Mouse (Mus musculus): Measurements from ENCODE around the gene Yif1a. TPM values are rescaled to one million over a fixed set of nuclear protein-coding genes. Genes with fewer than 3 reads are reported as not detected.

Yif1a gene
- 49.4 and 55.3 TPM in 2 replicates for polyA plus RNA-seq (2015; fragmentation: Nextera tagmentation; extraction: Ambion mirVana)

DNA sequence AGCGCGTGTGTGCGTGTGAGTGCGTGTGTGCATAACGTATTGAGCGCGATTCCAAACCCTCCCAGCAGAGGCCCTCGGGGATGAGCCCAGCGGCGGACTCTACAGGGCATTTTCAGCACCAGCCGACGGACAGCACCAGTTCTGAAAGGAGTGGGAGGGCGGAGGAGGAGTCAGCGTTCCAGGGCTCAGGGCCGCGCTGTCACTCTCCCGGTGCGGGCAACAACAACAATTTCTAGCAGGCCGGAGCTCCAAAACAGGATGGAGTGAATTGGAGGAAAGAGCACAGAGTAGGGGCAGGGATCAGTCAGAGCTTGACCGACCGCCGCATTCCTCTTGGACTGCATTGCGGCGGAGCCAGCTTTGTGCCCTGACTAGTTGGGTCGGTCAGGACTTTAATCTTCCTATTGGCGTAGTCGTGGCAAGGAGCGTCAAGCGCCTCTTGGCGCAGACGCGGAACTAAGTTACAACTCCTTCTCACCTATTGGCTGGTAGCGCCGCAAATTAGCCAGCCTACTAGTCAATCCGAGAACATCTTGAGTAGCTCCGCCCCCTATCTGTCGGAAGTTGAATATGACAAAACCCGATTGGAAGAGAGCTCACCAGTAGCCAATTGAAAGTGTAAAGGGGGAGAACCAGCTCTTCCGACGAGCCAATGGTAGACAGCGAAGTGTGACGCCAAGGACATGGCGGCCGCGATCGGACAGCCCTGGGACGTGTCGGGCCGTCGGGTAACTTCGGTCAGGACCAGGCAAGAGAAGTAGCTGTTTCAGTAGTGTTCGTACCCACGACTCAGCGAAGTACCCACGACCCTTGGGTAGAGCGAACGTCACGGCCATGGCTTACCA is at the start of gene Yif1a:
TSS of gene Yif1a (plus strand) at position 655 of the 845 bp plus-strand sequence.
- Histone ChIP-seq H3K27me3 (peaks cover 47% of the 10 kb centered on the region), H3K4me2 (peak within 1 kb of the TSS; percentile 93), H3K4me3 (replicated peaks) (peak within 1 kb of the TSS; percentile 84), H3K9ac (peak within 1 kb of the TSS; percentile 79), H3K9me3 (replicated peaks) (no peaks in the 10 kb centered on the region), H3K36me3 (replicated peaks) (peaks cover 15% of the 10 kb centered on the region), H3K27ac (replicated peaks) (peak within 1 kb of the TSS; percentile 86), H3K4me1 (replicated peaks) (peaks cover 38% of the 10 kb centered on the region)
- peak; percentile 89 for ATAC-seq (ENCODE audit: insufficient read depth)
- under 1% methylated on average over 58 of the region's 58 CpGs for WGBS (ENCODE audit: insufficient replicate concordance)

DNA sequence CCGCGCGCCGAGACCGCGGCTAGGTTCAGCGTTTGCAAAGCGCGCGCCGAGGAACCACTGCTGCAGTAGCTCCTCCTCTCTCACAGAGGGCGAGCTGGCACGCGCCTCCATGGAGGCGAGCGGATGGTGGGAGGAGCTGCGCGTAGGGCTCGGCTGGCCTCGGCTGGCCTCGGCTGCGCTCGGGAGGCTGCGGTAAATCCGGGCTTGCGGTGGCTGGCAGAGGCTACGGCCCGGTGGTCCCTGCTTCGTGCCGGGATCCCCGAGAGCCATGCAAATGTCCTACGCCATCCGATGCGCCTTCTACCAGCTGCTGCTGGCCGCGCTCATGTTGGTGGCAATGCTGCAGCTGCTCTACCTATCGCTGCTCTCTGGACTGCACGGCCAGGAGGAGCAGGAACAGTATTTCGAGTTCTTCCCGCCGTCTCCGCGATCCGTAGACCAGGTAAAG is 49.6 kb upstream of the Yif1a start, which contains the start of the genes B4gat1 and AC124502.3:
TSS of gene B4gat1 (plus strand) at position 118 of the 448 bp plus-strand sequence.
TSS of gene AC124502.3 (plus strand) at position 183 of the 448 bp plus-strand sequence.
- ATAC-seq (ENCODE audit: insufficient read depth): peak; percentile 78
- WGBS (ENCODE audit: insufficient replicate concordance): 0% methylated on average over 42 of the region's 44 CpGs
- peak within 1 kb of the TSS; percentile 91 for H3K4me2 ChIP-seq
- H3K36me3 ChIP-seq (replicated peaks): no peaks in the 10 kb centered on the region
- H3K27me3 ChIP-seq: peaks cover 4% of the 10 kb centered on the region; the same call in 1 of the 2 replicates
- H3K9me3 ChIP-seq (replicated peaks): no peaks in the 10 kb centered on the region
- peak within 1 kb of the TSS; percentile 69 for H3K9ac ChIP-seq
- peaks cover 52% of the 10 kb centered on the region for H3K4me1 ChIP-seq (replicated peaks)
- H3K27ac ChIP-seq (replicated peaks): 0 out of 2 replicates have a peak within 1 kb of the TSS, but pooled peaks have one; percentile 14
- peak within 1 kb of the TSS; percentile 70 for H3K4me3 ChIP-seq (replicated peaks)

DNA sequence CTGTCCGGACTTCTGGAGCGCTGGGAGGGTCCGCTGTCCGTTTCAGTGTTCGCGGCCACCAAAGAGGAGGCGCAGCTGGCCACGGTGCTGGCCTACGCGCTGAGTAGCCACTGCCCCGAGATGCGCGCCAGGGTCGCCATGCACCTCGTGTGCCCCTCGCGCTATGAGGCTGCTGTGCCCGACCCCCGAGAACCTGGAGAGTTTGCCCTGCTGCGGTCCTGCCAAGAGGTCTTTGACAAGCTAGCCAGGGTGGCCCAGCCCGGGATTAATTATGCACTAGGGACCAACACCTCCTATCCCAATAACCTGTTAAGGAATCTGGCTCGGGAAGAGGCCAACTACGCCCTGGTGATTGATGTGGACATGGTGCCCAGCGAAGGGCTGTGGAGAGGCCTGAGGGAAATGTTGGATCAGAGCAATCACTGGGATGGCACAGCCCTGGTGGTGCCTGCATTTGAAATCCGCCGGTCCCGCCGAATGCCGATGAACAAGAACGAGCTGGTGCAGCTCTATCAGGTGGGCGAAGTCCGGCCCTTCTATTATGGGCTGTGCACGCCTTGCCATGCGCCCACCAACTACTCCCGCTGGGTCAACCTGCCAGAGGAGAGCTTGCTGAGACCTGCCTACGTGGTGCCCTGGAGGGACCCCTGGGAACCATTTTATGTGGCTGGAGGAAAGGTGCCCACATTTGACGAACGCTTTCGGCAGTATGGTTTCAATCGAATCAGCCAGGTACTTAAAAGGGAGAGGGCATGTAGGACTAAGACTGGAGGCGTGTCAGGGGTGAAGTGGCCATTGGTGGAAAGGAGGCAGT is 48.8 kb upstream of the Yif1a start:
- Histone ChIP-seq H3K27ac (replicated peaks) (no peak overlapping the region), H3K36me3 (replicated peaks) (no peaks in the 10 kb centered on the region)
- no peak for ATAC-seq (ENCODE audit: insufficient read depth)

DNA sequence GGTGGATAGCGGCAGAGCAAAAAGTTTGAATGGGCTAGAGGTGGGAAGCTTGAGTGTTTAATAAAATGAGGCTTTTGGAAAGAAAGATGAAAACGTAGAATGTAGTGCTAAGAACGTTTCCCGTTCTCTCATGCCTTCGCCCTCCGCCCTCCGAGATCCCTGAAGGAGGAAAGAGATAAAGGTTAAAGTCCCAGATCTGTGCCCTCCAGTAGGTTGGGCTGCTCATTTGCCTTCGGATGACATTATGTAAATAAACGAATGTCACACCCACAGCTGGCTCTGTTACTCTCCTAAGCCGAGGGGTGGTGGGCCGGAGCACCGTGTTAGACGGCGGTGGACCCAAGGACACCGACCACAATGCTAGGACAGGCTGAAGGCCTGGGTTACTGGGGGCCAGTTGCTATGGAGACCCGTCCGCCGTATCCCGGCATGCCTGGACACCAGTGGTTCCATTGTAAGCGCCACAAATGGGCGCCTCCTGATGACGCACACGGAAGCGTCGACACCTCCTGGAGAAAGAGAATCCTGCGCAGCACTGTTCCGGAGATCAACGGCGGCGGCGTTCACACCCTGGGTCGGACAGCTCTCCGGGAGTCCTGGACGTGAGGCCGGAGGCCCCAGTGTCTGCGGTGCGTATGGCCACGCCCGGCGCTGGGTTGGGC is 47.3 kb upstream of the Yif1a start, which contains the start of gene Brms1:
TSS of gene Brms1 (plus strand) at position 493 of the 662 bp plus-strand sequence.
- Histone ChIP-seq H3K4me3 (replicated peaks) (peak within 1 kb of the TSS; percentile 74), H3K4me2 (peak within 1 kb of the TSS; percentile 91), H3K4me1 (replicated peaks) (peaks cover 52% of the 10 kb centered on the region), H3K27ac (replicated peaks) (peak within 1 kb of the TSS; percentile 84), H3K9me3 (replicated peaks) (no peaks in the 10 kb centered on the region), H3K27me3 (peaks cover 4% of the 10 kb centered on the region; the same call in 1 of the 2 replicates), H3K9ac (peak within 1 kb of the TSS; percentile 69), H3K36me3 (replicated peaks) (0 out of 2 replicates have a peak, but pooled peaks cover 2% of the 10 kb centered on the region)
- peak; percentile 78 for ATAC-seq (ENCODE audit: insufficient read depth)
- 3% methylated on average over 40 of the region's 40 CpGs for WGBS (ENCODE audit: insufficient replicate concordance)

More for the DNA sequence above, 48.8 kb upstream of the Yif1a start:
- H3K4me1 ChIP-seq (replicated peaks): peaks cover 52% of the 10 kb centered on the region
- 22% methylated on average over 41 of the region's 41 CpGs for WGBS (ENCODE audit: insufficient replicate concordance)
- peaks cover 4% of the 10 kb centered on the region; the same call in 1 of the 2 replicates for H3K27me3 ChIP-seq
- H3K9me3 ChIP-seq (replicated peaks): no peaks in the 10 kb centered on the region
- H3K4me3 ChIP-seq (replicated peaks): peak overlapping the region; percentile 70
- H3K9ac ChIP-seq: peak overlapping the region; percentile 69
- H3K4me2 ChIP-seq: peak overlapping the region; percentile 91

DNA sequence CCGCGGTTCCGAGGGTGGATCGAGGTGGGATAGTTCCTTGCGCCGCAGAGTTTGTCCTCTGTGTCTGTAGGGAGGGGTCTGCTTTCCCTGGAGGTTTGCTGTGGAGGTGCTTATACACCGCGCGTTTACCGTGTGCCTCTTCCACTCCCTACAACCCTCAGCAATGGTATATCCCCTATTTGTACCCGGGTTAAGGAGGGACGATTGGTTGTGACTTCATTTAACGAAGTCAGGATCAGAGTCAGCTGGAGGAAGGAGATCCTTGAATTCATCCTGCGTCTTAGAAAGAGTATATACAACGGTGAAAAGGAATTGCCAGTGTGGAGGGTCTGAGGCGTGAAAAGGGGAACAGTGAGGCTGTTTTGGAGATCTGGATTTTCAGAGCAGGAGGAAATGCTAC is 46.8 kb upstream of the Yif1a start:
- Histone ChIP-seq H3K4me3 (replicated peaks) (peak overlapping the region; percentile 74), H3K27me3 (peaks cover 4% of the 10 kb centered on the region; the same call in 1 of the 2 replicates), H3K9ac (peak overlapping the region; percentile 69)

DNA sequence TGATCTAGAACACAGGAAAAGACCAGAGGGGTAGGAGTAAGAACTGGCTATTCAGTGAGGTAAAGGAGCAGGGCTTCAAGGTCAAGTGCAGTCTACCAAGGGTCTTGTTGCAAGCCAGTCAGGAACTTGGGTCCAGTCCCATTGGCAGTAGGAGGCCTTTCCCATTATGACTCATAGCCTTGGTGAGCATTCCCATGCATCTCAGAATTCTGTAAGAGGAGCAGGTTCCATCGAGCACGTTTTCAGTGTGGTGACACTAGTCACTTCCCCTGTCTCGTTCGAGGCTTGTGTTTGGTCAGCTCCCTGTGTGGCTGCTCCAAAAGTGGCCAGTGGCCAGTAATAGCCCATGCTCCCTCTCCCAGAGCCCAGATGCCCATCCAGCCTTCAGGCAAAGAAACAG is 42.8 kb upstream of the Yif1a start:
- peaks cover 28% of the 10 kb centered on the region for H3K36me3 ChIP-seq (replicated peaks)
- H3K27ac ChIP-seq (replicated peaks): no peak overlapping the region
- peaks cover 5% of the 10 kb centered on the region for H3K27me3 ChIP-seq
- peaks cover 24% of the 10 kb centered on the region for H3K4me1 ChIP-seq (replicated peaks)
- H3K4me3 ChIP-seq (replicated peaks): no peak overlapping the region
- no peak overlapping the region for H3K4me2 ChIP-seq
- WGBS (ENCODE audit: insufficient replicate concordance): 62% methylated on average over 4 of the region's 4 CpGs
- no peak overlapping the region for H3K9ac ChIP-seq
- no peaks in the 10 kb centered on the region for H3K9me3 ChIP-seq (replicated peaks)
- ATAC-seq (ENCODE audit: insufficient read depth): no peak

More for the DNA sequence above, 46.8 kb upstream of the Yif1a start:
- 1% methylated on average over 16 of the region's 16 CpGs for WGBS (ENCODE audit: insufficient replicate concordance)
- Histone ChIP-seq H3K36me3 (replicated peaks) (peaks cover 8% of the 10 kb centered on the region), H3K4me1 (replicated peaks) (peaks cover 52% of the 10 kb centered on the region), H3K4me2 (peak overlapping the region; percentile 91), H3K9me3 (replicated peaks) (no peaks in the 10 kb centered on the region), H3K27ac (replicated peaks) (peak overlapping the region; percentile 84)
- no peak for ATAC-seq (ENCODE audit: insufficient read depth)

DNA sequence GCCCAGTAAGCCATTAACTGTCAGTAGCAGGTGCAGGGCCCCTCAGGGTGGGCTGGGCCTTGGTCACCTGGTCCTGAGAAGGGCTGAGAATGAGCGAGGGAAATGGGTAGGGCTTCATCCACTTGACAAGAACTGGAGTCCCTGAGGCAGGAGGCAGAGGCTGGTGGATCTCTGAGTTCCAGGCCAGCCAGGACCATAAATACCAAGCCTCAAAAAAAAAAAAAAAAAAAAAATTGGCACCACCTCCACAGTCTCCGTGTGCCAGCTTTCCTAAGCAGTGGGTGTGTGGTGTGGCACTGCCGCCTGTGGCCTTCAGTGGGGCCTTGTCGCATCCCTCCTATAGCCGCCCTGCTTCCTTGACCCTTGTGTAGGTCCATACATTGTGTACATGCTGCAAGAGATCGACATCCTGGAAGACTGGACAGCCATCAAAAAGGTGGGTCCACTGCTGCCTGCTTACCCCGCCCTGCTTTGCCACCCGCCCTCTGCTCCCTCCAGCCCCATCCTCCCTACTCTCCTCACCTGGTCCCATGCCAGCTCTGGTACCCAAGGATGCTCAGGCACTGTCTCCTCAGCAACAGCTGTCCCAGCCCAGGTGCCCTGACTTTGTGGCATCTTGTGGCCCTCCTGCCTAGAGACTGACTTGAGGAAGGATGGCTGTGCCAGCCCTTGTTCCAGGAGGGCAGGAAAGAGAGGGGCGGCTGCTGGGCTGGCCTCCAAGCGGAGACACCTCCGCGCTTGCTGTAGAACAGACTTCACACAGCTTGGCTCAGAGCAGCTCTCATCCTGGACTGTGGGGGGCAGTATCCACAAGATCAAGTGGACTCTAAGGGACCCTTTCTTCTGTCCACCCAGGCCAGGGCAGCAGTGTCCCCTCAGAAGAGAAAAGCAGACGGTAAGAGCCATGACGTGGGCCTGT is 39.9 kb upstream of the Yif1a start:
- no peak for ATAC-seq (ENCODE audit: insufficient read depth)
- WGBS (ENCODE audit: insufficient replicate concordance): 78% methylated on average over 14 of the region's 14 CpGs

DNA sequence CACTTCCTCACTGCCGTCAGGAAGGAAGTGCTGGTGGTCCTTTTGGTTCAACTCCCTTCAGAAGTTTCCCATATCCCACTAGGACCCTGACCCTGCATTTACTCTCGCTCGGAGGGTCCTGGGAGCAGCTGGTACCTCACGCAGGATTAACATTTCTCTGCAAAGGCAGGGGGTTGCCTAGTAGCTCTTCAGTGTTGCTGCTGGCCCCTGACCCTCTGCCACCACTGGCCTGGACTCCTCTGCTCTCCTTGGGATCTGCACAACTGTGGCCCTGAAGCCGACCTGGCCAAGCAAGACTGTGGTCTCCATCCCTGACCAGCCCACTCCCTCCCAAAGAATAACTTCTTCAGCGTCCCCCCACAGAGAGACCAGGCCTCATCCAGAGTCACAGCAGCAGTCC is 39.0 kb upstream of the Yif1a start:
- no peak overlapping the region for H3K4me3 ChIP-seq (replicated peaks)
- H3K27ac ChIP-seq (replicated peaks): no peak overlapping the region
- peaks cover 41% of the 10 kb centered on the region for H3K27me3 ChIP-seq
- no peak overlapping the region for H3K9ac ChIP-seq
- ATAC-seq (ENCODE audit: insufficient read depth): no peak
- peaks cover 28% of the 10 kb centered on the region for H3K36me3 ChIP-seq (replicated peaks)
- H3K9me3 ChIP-seq (replicated peaks): no peaks in the 10 kb centered on the region
- peaks cover 13% of the 10 kb centered on the region for H3K4me1 ChIP-seq (replicated peaks)
- H3K4me2 ChIP-seq: no peak overlapping the region
- WGBS (ENCODE audit: insufficient replicate concordance): 68% methylated on average over 6 of the region's 6 CpGs

More for the DNA sequence above, 39.9 kb upstream of the Yif1a start:
- Histone ChIP-seq H3K4me3 (replicated peaks) (no peak overlapping the region), H3K4me1 (replicated peaks) (peaks cover 11% of the 10 kb centered on the region), H3K4me2 (no peak overlapping the region), H3K9me3 (replicated peaks) (no peaks in the 10 kb centered on the region), H3K27ac (replicated peaks) (no peak overlapping the region), H3K27me3 (peaks cover 34% of the 10 kb centered on the region), H3K9ac (no peak overlapping the region), H3K36me3 (replicated peaks) (peaks cover 28% of the 10 kb centered on the region)

DNA sequence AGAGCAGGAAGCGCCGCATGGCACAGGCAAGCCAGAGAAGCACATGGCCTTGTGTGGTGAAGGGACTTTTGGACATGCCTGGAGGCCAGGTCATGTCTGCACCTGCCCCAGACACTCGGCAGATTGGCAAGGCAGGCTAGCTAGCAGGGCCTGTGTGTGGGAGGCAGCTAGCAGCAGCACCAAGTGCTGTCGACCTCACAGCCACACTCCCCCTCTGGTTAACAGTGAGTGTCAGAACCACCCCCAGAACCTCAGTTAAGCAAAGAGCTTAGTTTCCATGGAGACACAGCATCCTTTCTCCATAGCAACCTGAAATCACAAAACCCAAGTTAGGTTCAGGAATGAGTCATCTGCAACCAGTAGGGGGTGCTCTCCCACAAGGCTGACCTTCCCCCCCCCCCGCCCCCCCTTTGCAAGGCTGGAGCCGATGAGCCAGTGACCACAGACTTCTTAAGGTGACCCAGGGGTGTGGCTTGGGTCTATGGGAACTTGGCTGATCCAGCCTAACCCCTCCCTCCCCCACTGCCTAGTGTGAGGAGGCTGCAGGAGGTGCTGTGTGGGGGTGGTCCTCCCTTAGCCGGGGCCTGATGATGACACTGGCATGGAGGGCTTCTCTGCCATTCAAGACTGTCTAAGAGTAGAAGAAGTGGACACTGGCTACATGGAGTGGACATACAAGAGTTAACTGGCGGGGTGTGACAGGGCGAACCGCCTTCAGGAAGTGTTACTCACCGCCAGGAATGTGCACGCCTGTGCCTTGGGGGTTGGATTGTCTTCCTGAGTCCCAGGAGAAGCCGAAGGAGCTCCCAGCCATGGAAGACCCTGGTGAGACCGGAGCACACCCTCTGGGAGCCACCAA is 38.1 kb upstream of the Yif1a start, which contains the start of gene Rin1:
TSS of gene Rin1 (plus strand) at position 435 of the 859 bp plus-strand sequence.
- peak within 1 kb of the TSS; percentile 18 for H3K4me2 ChIP-seq
- H3K4me1 ChIP-seq (replicated peaks): peaks cover 13% of the 10 kb centered on the region
- H3K36me3 ChIP-seq (replicated peaks): peaks cover 28% of the 10 kb centered on the region
- WGBS (ENCODE audit: insufficient replicate concordance): 16% methylated on average over 14 of the region's 14 CpGs
- H3K9ac ChIP-seq: no peak within 1 kb of the TSS
- peak within 1 kb of the TSS; percentile 10; the same call in 1 of the 2 replicates for H3K4me3 ChIP-seq (replicated peaks)
- ATAC-seq (ENCODE audit: insufficient read depth): no peak
- peaks cover 46% of the 10 kb centered on the region for H3K27me3 ChIP-seq
- H3K27ac ChIP-seq (replicated peaks): no peak within 1 kb of the TSS
- H3K9me3 ChIP-seq (replicated peaks): no peaks in the 10 kb centered on the region
